Mouse (Mus musculus): ENCODE results near the gene Supt6. TPM values are rescaled to one million over a fixed set of nuclear protein-coding genes. Genes with fewer than 3 reads are reported as not detected.

Supt6 gene
- polyA plus RNA-seq, 1 experiment from 2014 or later = 22.3 TPM

GRCm38 (mm10) chr11:78207190-78207589 lies 38.6 kb downstream of the Supt6 start:
- H3K27ac ChIP-seq (ENCODE audit: low read depth, low read length) = no peak overlapping the region
- WGBS = 57% methylated on average over 7 of the region's 7 CpGs
- no peak overlapping the region for H3K4me3 ChIP-seq (ENCODE audit: low read depth, low read length)
- H3K9ac ChIP-seq (replicated peaks; ENCODE audit: low read depth, low read length) = no peak overlapping the region
- H3K4me1 ChIP-seq (ENCODE audit: control insufficient read depth, insufficient read depth, low read length) = peaks cover 10% of the 10 kb centered on the region; the same call in 1 of the 2 replicates
- H3K9me3 ChIP-seq (ENCODE audit: control insufficient read depth, low read length) = no peaks in the 10 kb centered on the region
- no peak overlapping the region for H3K4me2 ChIP-seq (ENCODE audit: low read depth, low read length)
- ATAC-seq (ENCODE audit: low read depth) = no peak
- no peaks in the 10 kb centered on the region for H3K27me3 ChIP-seq (ENCODE audit: control insufficient read depth, insufficient read depth, low read length)
- peaks cover 67% of the 10 kb centered on the region for H3K36me3 ChIP-seq (ENCODE audit: control insufficient read depth, insufficient read depth, low read length)

- H3K4me3 ChIP-seq (ENCODE audit: low read depth, low read length) = no peak overlapping the region
- H3K27ac ChIP-seq (ENCODE audit: low read depth, low read length) = peak overlapping the region; percentile 80
- no peaks in the 10 kb centered on the region for H3K9me3 ChIP-seq (ENCODE audit: control insufficient read depth, low read length)
- ATAC-seq (ENCODE audit: low read depth) = peak; percentile 57; the same call in 1 of the 2 replicates
- peaks cover 51% of the 10 kb centered on the region for H3K36me3 ChIP-seq (ENCODE audit: control insufficient read depth, insufficient read depth, low read length)
- WGBS = 8% methylated on average over 13 of the region's 13 CpGs
- H3K9ac ChIP-seq (replicated peaks; ENCODE audit: low read depth, low read length) = 0 out of 2 replicates have a peak overlapping the region, but pooled peaks have one; percentile 34
- peaks cover 10% of the 10 kb centered on the region; the same call in 1 of the 2 replicates for H3K4me1 ChIP-seq (ENCODE audit: control insufficient read depth, insufficient read depth, low read length)
- no peak overlapping the region for H3K4me2 ChIP-seq (ENCODE audit: low read depth, low read length)
- no peaks in the 10 kb centered on the region for H3K27me3 ChIP-seq (ENCODE audit: control insufficient read depth, insufficient read depth, low read length)
Observed at GRCm38 (mm10) chr11:78205361-78206206, 40.2 kb downstream of the Supt6 start.

DNA sequence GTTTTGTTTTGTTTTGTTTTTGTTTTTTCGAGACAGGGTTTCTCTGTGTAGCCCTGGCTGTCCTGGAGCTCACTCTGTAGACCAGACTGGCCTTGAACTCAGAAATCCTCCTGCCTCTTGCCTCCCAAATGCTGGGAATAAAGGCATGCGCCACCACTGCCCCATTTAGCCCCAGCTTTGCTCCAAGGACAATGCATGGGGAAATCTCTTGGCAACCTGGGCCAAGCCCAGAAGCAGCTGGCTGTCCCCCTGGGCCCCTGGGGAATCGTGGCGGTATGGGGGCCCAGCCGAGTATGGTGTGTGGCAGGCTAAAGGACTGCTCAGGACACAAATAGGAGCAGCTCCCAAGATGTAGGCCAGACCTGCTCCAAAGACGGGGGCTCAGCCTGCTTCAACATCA lies 41.5 kb downstream of the Supt6 start:
- H3K36me3 ChIP-seq (ENCODE audit: control insufficient read depth, insufficient read depth, low read length) = peaks cover 39% of the 10 kb centered on the region
- H3K9me3 ChIP-seq (ENCODE audit: control insufficient read depth, low read length) = no peaks in the 10 kb centered on the region
- no peak overlapping the region for H3K4me3 ChIP-seq (ENCODE audit: low read depth, low read length)
- H3K4me1 ChIP-seq (ENCODE audit: control insufficient read depth, insufficient read depth, low read length) = peaks cover 10% of the 10 kb centered on the region; the same call in 1 of the 2 replicates
- WGBS = 45% methylated on average over 6 of the region's 6 CpGs
- H3K4me2 ChIP-seq (ENCODE audit: low read depth, low read length) = no peak overlapping the region
- H3K27ac ChIP-seq (ENCODE audit: low read depth, low read length) = peak overlapping the region; percentile 80
- H3K9ac ChIP-seq (replicated peaks; ENCODE audit: low read depth, low read length) = no peak overlapping the region
- no peak for ATAC-seq (ENCODE audit: low read depth)
- no peaks in the 10 kb centered on the region for H3K27me3 ChIP-seq (ENCODE audit: control insufficient read depth, insufficient read depth, low read length)

DNA sequence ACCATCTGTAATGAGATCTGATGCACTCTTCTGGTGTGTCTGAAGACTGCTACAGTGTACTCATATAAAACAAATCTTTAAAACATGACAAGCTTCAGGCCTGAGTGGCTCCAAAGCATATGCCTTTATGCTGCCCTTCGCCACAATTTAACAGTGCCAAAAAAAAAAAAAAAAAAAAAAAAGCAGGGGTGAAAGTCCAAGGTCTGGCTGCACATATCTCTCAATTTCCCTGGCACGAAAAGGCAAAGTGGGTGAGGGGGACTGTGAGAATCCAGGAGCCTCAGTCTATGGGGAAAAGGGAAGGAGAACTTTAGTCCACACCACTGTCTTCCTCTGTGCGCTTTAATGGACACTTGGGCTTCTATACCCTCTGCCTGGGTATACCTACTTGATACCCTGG lies 43.4 kb downstream of the Supt6 start:
- H3K36me3 ChIP-seq (ENCODE audit: control insufficient read depth, insufficient read depth, low read length) = peaks cover 19% of the 10 kb centered on the region
- no peak overlapping the region for H3K9ac ChIP-seq (replicated peaks; ENCODE audit: low read depth, low read length)
- H3K4me3 ChIP-seq (ENCODE audit: low read depth, low read length) = no peak overlapping the region
- ATAC-seq (ENCODE audit: low read depth) = no peak
- H3K9me3 ChIP-seq (ENCODE audit: control insufficient read depth, low read length) = no peaks in the 10 kb centered on the region
- 90% methylated on average over 3 of the region's 3 CpGs for WGBS
- H3K4me2 ChIP-seq (ENCODE audit: low read depth, low read length) = no peak overlapping the region
- no peaks in the 10 kb centered on the region for H3K27me3 ChIP-seq (ENCODE audit: control insufficient read depth, insufficient read depth, low read length)
- H3K27ac ChIP-seq (ENCODE audit: low read depth, low read length) = no peak overlapping the region
- peaks cover 10% of the 10 kb centered on the region; the same call in 1 of the 2 replicates for H3K4me1 ChIP-seq (ENCODE audit: control insufficient read depth, insufficient read depth, low read length)

- no peaks in the 10 kb centered on the region; the same call in 1 of the 2 replicates for H3K4me1 ChIP-seq (ENCODE audit: control insufficient read depth, insufficient read depth, low read length)
- peak overlapping the region; percentile 28 for H3K4me2 ChIP-seq (ENCODE audit: low read depth, low read length)
- no peak for ATAC-seq (ENCODE audit: low read depth)
- no peak overlapping the region for H3K9ac ChIP-seq (replicated peaks; ENCODE audit: low read depth, low read length)
- H3K27me3 ChIP-seq (ENCODE audit: control insufficient read depth, insufficient read depth, low read length) = no peaks in the 10 kb centered on the region
- WGBS = 68% methylated on average over 23 of the region's 23 CpGs
- H3K27ac ChIP-seq (ENCODE audit: low read depth, low read length) = no peak overlapping the region
- no peaks in the 10 kb centered on the region for H3K9me3 ChIP-seq (ENCODE audit: control insufficient read depth, low read length)
- H3K36me3 ChIP-seq (ENCODE audit: control insufficient read depth, insufficient read depth, low read length) = peaks cover 12% of the 10 kb centered on the region; the same call in 1 of the 2 replicates
- H3K4me3 ChIP-seq (ENCODE audit: low read depth, low read length) = peak overlapping the region; percentile 18
Observed at GRCm38 (mm10) chr11:78195101-78195863, 50.5 kb downstream of the Supt6 start.

DNA sequence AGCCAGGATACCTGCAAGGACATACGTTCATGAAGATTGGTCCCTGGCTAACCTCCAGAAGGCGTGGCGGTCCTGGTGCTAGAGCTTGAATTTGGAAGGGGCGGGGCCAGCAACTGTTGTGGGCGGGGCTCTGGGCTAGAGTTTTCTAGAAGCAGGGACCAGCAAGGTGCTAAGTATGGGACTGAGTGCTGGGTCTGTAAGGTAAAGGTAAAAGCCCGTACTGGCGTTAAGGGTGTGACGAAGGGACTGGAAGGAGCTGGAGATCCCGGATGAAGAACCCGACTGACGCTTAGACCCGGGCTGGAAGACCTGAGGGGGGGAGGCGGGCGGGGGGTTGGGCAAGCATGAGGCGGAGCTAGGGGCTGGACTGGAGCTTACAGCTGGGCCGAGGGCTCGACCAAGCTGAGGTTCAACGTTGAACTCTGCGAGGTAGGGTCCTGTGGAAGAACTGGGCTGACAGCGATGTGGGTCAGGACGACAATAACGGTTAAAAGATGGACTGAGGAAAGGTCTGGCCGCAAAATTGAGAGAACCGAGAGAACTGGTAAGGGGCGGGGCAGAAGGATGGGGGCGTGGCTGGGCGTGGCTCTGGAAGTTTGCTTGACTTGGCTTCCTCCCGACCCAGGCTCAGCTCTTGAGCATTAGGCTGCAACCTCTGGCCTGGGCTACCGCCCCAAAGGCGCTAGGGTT lies 51.2 kb downstream of the Supt6 start:
- Histone ChIP-seq H3K4me1 (ENCODE audit: control insufficient read depth, insufficient read depth, low read length) (peaks cover 4% of the 10 kb centered on the region; the same call in 1 of the 2 replicates), H3K9me3 (ENCODE audit: control insufficient read depth, low read length) (no peaks in the 10 kb centered on the region), H3K27ac (ENCODE audit: low read depth, low read length) (no peak overlapping the region), H3K27me3 (ENCODE audit: control insufficient read depth, insufficient read depth, low read length) (no peaks in the 10 kb centered on the region), H3K36me3 (ENCODE audit: control insufficient read depth, insufficient read depth, low read length) (peaks cover 12% of the 10 kb centered on the region; the same call in 1 of the 2 replicates), H3K4me3 (ENCODE audit: low read depth, low read length) (peak overlapping the region; percentile 18), H3K9ac (replicated peaks; ENCODE audit: low read depth, low read length) (no peak overlapping the region), H3K4me2 (ENCODE audit: low read depth, low read length) (peak overlapping the region; percentile 28)
- 7% methylated on average over 30 of the region's 30 CpGs for WGBS
- peak; percentile 32; the same call in 1 of the 2 replicates for ATAC-seq (ENCODE audit: low read depth)

GRCm38 (mm10) chr11:78193113-78193512 lies 52.7 kb downstream of the Supt6 start, which contains the start of gene Proca1:
TSS of gene Proca1 (plus strand) at chr11:78193392.
- Histone ChIP-seq H3K36me3 (ENCODE audit: control insufficient read depth, insufficient read depth, low read length) (peaks cover 12% of the 10 kb centered on the region; the same call in 1 of the 2 replicates), H3K27ac (ENCODE audit: low read depth, low read length) (no peak within 1 kb of the TSS), H3K27me3 (ENCODE audit: control insufficient read depth, insufficient read depth, low read length) (no peaks in the 10 kb centered on the region), H3K9ac (replicated peaks; ENCODE audit: low read depth, low read length) (no peak within 1 kb of the TSS), H3K4me2 (ENCODE audit: low read depth, low read length) (peak within 1 kb of the TSS; percentile 28; the same call in 1 of the 2 replicates), H3K4me3 (ENCODE audit: low read depth, low read length) (no peak within 1 kb of the TSS), H3K9me3 (ENCODE audit: control insufficient read depth, low read length) (no peaks in the 10 kb centered on the region), H3K4me1 (ENCODE audit: control insufficient read depth, insufficient read depth, low read length) (peaks cover 4% of the 10 kb centered on the region; the same call in 1 of the 2 replicates)
- WGBS = 88% methylated on average over 1 of the region's 1 CpGs
- ATAC-seq (ENCODE audit: low read depth) = no peak

- 75% methylated on average over 6 of the region's 6 CpGs for WGBS
- no peaks in the 10 kb centered on the region for H3K27me3 ChIP-seq (ENCODE audit: control insufficient read depth, insufficient read depth, low read length)
- ATAC-seq (ENCODE audit: low read depth) = no peak
- H3K9ac ChIP-seq (replicated peaks; ENCODE audit: low read depth, low read length) = no peak overlapping the region
- peak overlapping the region; percentile 42 for H3K4me2 ChIP-seq (ENCODE audit: low read depth, low read length)
- H3K9me3 ChIP-seq (ENCODE audit: control insufficient read depth, low read length) = no peaks in the 10 kb centered on the region
- peak overlapping the region; percentile 69 for H3K4me3 ChIP-seq (ENCODE audit: low read depth, low read length)
- H3K27ac ChIP-seq (ENCODE audit: low read depth, low read length) = peak overlapping the region; percentile 94
- peaks cover 12% of the 10 kb centered on the region; the same call in 1 of the 2 replicates for H3K36me3 ChIP-seq (ENCODE audit: control insufficient read depth, insufficient read depth, low read length)
- H3K4me1 ChIP-seq (ENCODE audit: control insufficient read depth, insufficient read depth, low read length) = peaks cover 4% of the 10 kb centered on the region; the same call in 1 of the 2 replicates
Observed at GRCm38 (mm10) chr11:78190041-78190440, 55.7 kb downstream of the Supt6 start.
